Mouse (Mus musculus) liver, embryonic 14.5 days (tissue): ENCODE measurements at regions not wholly inside any gene's neighbourhood (a gene's known extent, or its start where the extent isn't known, plus 50 kb on each side); places are given as distances from the start of the nearest gene placed in this dataset.

ENCODE experiments used
- CTCF ChIP-seq: IDR thresholded peaks from 2 replicates; pipeline ENCODE4 v1.5.1; 2016; ENCODE audit warnings: antibody characterized with exemption, low read depth, control low read depth
- EP300 ChIP-seq: IDR thresholded peaks from 2 replicates; pipeline ENCODE4 v1.6.1; 2016; ENCODE audit warnings: antibody characterized with exemption, low read depth

DNA sequence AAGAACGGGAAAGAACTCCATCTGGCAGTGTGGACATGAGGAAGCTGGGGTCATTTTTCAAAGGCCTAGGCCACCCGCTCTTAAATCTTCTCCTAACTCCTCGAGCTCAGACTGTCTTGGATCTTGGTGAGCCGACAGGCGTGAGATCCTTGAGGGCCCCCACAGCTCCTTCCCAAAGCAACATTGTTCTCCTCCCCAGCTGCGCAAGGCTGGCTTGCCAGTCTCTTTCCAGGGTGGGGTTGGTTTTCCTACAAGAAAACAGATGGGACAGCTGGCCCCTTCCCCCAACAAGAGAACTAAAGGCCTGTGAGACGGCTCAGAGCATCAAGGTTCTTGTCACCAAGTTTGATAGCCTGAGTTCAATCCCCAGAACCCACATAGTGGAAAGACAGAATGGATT lies 994.3 kb downstream of the 4930447A16Rik start:
- TF ChIP-seq CTCF (no peak), EP300 (no peak)
